Mouse (Mus musculus) embryo, embryonic 10 days (tissue): Measurements from ENCODE around the gene Mterf1b.
A peak's percentile ranks its signal among the peaks of the same experiment; 100 is the strongest.
"Not testable (repeated sequence)": the region's sequence is repeated elsewhere in the genome, so short reads cannot be mapped to it uniquely, and the experiment has no call there.

Experiments
- DNase-seq: peaks from one replicate; pipeline ENCODE4 v3.0.0-alpha.2; 2015; ENCODE audit warnings: low spot score

Gene Mterf1b

GRCm38 (mm10) chr5:4191671-4192480, at the start of gene Mterf1b:
Gene Mterf1b, plus strand, starts transcription at chr5:4192367.
- not testable (repeated sequence) for DNase-seq

DNA sequence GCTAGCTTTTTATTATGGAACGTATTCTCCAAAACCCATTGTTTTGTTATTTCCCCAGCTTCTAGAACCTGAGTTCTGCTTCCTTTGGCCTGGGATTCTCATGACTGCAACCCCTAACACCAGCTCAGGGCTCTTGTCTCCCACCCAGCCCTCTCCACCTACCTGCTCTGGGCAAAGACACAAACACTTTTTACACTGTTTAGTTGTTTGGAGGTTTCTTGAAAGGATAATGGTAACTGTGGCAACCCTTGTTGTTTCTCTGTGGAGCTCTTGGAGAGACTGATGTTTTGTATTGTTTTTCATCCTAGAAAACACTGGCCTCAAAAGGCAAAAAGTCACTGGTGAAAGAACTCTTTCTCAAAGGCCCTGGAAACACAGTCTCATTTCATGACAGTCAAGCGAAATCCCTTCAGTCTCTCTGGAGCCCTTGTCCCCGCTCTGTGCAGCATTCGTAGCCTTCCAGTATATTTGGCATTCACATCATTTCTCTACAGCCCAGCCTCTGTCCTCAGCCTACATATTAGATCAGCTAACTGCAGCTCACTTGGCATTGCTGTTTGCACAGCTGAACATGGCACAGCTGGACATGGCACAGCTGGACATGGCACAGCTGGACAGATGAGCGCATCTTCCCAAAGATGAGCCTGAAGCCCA, 32.6 kb upstream of the Mterf1b start:
- DNase-seq: not testable (repeated sequence)

- no peak for DNase-seq
Measured at GRCm38 (mm10) chr5:4161554-4161953, 30.6 kb upstream of the Mterf1b start.

DNA sequence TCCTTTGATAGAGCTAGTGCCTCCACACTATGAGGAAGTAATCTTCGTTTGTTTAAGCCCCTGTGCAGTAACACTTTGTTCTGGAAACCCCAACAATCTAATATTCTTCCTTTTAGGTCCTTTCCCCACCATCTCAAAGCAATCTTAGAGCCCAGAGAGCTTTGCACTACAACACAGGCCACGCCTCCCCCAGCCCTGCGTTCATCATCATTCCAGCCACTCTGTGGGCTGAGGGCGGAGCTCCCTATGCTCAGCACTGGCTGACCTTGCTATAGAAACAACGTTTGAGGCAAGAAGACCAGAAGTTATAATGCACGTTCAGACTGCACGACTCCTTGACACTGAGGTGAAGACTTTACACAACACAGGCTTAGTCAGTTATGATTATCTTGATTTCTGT, 29.7 kb upstream of the Mterf1b start:
- peak; percentile 4 for DNase-seq

DNA sequence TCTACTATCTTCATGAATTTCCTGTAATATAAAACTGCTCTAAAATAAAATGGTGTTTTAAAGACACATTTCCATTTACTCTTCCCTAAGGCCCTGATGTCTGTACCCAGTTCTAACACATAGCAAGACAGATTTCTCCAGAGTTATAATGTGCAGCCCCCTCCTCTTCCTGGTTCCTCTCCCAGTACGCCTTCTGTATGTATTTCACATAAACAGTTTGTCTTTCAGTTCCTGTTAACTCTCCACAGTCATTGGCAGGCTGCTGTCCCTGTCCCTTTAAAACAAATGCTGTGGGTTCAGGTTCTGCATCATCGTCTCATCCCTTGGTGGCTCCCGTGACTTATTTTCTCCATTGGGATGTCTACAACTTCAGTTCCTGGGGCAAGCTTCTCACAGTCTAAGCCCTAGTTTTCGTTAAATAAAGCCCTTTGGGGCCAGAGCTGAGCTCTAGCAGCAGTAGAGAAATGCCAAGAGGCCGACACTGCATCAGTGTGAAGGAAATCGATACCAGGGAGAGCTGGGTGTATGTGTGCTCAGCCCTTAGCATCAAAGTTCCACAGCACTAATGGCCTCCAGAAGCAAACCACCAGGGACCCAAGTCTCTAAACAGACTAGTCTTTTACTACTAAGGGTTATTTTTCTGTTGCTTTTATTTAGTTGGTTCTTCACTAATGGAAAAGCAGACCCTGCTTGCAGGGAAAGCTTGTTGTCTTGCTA, 24.2 kb upstream of the Mterf1b start:
- DNase-seq: not testable (repeated sequence)

GRCm38 (mm10) chr5:4168530-4168926, 23.6 kb upstream of the Mterf1b start:
- DNase-seq: not testable (repeated sequence)

DNA sequence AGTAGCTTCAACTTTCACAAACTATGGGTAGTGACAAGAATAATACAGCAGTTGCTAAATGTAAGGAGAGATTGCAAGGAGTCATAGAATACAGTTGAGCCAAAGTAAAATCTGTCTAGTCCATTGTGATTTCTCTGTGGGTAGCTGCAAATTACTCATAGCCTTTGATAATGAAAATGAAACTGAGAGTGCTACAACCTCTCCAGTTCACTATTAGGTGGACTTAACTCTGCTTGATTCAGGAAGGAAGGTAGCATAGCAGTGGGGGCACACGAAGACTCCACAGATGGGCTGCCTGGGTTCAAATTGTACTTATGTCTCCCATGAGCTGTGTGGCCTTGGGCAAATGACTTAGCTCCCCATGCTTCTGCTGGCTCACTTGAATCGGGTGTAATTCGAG, 15.7 kb upstream of the Mterf1b start:
- DNase-seq: not testable (repeated sequence)

DNA sequence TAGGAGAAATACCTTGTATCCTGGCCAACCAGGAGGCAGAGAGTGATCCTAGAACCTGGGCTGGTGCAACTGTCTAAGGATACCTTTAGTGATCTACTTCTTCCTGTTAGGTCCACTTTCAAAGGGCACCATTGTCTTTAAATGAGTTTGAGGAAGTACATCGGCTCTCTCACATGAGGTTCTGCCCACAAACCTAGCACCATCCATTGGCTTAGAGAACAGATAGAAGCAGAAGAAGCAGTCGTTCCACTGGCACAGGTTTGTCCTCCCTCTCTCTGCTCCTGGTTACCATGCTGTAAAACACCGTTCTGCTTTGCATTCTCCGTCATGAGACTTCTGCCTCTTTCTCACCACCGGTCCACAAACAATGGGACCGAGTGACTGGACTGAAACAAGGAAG, 12.8 kb upstream of the Mterf1b start:
- no peak for DNase-seq

DNA sequence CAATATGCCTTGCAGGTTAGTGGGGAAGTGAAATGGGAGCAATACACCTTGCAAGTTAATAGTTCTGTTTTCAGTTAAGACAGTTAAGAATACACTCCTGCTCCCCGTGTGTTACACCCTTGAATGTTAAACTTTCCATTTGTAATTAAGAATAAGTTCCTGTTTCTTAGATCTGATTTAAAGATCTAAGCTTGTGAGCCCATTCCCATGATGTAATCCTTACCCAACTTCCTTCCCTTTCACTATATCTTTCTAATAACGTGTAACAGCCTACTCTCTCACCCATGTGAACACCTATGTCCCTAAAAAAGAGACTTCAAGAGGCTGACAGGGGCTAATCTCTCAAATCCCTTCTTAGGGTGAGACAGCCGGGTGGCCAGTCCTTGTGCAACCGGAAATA, 5.4 kb upstream of the Mterf1b start:
- no peak for DNase-seq

- not testable (repeated sequence) for DNase-seq
Measured at GRCm38 (mm10) chr5:4192481-4193246, 497 bp downstream of the Mterf1b start.

GRCm38 (mm10) chr5:4193247-4193628, 1.1 kb downstream of the Mterf1b start:
- DNase-seq: no peak

DNA sequence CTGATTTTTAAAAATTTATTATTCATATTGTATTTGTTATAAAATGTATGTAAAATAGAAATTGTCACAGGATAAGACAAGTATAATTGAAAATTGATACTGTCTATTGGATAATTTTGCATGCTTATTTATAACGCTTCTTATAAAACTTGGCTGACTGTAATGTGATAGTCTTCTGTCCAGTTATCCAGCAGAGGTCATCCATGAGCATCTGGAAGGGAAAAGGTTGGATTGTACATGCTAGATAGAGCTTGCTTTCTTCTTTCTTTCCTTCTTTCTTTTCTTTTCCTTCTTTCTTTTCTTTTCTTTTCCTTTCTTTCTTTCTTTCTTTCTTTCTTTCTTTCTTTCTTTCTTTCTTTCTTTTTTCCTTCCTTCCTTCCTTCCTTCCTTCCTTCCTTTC, 2.0 kb downstream of the Mterf1b start:
- DNase-seq: peak; percentile 38

GRCm38 (mm10) chr5:4195086-4195485, 2.9 kb downstream of the Mterf1b start:
- DNase-seq: no peak

DNA sequence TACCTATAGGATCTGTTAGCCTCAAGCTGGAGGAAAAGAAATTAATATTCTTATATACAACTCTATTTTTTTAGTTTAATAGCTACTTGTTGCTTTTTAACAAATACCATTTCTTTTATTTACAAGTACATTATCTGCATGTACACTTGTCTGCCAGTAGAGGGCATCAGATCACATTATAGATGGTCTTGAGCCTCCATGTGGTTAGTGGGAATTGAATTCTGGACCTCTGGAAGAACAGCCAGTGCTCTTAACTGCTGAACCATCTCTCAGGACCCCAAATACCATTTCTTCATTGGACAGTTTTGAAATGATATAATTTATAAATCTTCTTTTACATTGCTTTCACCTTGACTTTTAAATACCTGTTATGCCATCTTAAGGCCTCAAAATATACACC, 9.2 kb downstream of the Mterf1b start:
- peak; percentile 46 for DNase-seq

DNA sequence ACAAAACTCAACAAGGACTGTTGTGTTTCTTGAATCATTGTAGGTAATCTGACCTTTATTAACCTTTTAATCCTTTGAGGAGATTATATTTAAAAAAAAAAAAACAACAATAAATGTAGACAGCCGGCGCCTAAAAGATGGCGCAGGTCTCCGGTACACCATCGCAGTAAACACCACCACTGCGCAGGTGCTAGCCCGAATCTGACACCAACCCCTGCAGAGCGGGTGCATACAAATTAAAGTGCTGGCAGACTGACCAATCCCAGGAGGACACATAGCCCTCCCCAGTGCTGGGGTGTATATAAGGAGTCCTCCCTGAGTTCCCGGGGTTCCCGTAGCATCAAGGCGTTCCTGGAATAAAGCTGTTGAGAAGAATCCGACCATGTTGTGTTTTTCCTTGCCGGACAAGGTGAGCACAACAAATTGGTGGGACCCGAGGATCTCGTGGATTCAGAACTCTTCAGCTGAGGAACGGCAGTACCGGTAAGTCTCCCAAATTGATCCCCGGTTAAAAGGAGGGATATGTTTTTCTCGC, 10.2 kb downstream of the Mterf1b start:
- DNase-seq: not testable (repeated sequence)

GRCm38 (mm10) chr5:4210082-4210481, 17.9 kb downstream of the Mterf1b start:
- DNase-seq: not testable (repeated sequence)

DNA sequence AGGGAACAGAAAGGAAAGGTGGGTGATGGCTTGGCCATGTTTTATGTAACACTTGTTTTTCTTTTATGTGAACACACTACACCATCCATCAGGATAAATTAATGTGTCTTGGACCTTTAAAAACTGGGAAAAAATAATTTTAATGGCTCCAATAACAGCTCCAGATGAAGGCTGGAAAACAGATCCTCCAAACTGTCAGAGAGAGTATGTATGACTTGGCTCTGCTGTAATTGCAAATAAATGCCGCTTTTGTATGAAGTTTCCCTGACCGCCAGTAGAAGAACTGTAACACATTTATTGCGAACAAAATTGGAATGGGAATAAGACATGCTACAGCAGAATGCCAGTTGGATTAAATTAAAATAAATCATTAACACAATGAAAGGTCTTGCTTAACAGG, 29.1 kb downstream of the Mterf1b start:
- DNase-seq: no peak

DNA sequence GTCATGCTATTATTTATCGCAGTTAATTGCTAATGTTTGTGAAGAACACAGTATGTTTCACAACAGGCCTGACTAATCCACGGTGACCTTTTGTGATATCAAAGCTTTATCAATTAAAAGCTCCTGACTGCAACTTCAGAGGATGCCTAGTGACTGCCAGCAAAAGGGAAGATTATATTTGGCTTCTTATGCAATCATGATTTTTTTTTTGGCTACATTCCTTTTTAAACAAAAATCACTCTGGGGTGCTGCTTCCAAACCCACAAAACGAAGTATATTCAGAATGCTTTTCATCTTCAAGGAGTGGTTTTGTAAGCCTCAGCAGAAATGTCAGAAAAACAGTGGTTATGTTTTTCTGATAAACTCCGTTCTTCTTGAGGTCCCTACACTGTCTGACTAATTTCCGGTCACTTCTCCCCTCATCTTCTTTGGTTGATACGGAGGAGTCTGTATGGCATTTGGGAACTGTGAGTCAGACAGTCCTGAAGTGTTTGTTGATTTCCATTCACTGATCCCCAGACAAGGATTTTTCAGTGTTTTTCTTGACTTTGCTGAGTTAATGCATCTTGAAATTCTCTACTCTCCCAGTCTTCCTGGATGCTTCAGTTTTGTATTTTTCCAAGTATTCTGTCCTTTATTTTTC, 29.9 kb downstream of the Mterf1b start:
- no peak for DNase-seq

GRCm38 (mm10) chr5:4232163-4232562, 40.0 kb downstream of the Mterf1b start:
- no peak for DNase-seq

GRCm38 (mm10) chr5:4234505-4234904, 42.3 kb downstream of the Mterf1b start:
- DNase-seq: no peak

GRCm38 (mm10) chr5:4240120-4240519, 48.0 kb downstream of the Mterf1b start:
- DNase-seq: peak; percentile 52
